In genomic region chr9:60521806-60522264, GRCm38 (mm10) we compare ENCODE assay signal across 8 mouse cellular contexts. TPM values are rescaled to one million over a fixed set of nuclear protein-coding genes. Genes with fewer than 3 reads are reported as not detected.
A peak's percentile ranks its signal among the peaks of the same experiment; 100 is the strongest.
DNase-seq lines count a peak whose midpoint lies in the region; ATAC-seq and TF ChIP-seq lines count a peak whose summit lies in the region.

Gene Thsd4 (minus strand): TSS chr9:60522046.

- H3K27ac ChIP-seq in left cerebral cortex, adult 2 months = no peak within 1 kb of the TSS
- H3K27ac ChIP-seq in liver, embryonic 11.5 days (ENCODE audit: low read depth, low read length) = no peak within 1 kb of the TSS
- no peak within 1 kb of the TSS for H3K27ac ChIP-seq in midbrain, postnatal 0 days (ENCODE audit: low read depth, low read length)

- peaks cover 21% of the 10 kb centered on the region for H3K27me3 ChIP-seq in liver, embryonic 11.5 days (replicated peaks; ENCODE audit: control insufficient read depth, insufficient read depth, low read length)
- 0 out of 2 replicates have a peak, but pooled peaks cover 12% of the 10 kb centered on the region for H3K27me3 ChIP-seq in midbrain, postnatal 0 days (ENCODE audit: insufficient read depth, low read length)

- TF ChIP-seq CTCF in left cerebral cortex, adult 2 months (IDR thresholded peaks at IDR 0.05) = peak; percentile 74
- peak; percentile 70 for TF ChIP-seq CTCF in midbrain, postnatal 0 days (IDR thresholded peaks at IDR 0.05)

- H3K4me2 ChIP-seq in liver, embryonic 11.5 days = peak within 1 kb of the TSS; percentile 77
- H3K4me2 ChIP-seq in midbrain, postnatal 0 days (ENCODE audit: low read depth, low read length, poor library complexity, severe bottlenecking) = peak within 1 kb of the TSS; percentile 76

- peak within 1 kb of the TSS; percentile 43 for H3K4me3 ChIP-seq in left cerebral cortex, adult 2 months
- H3K4me3 ChIP-seq in liver, embryonic 11.5 days (ENCODE audit: low read depth, low read length) = peak within 1 kb of the TSS; percentile 58
- H3K4me3 ChIP-seq in midbrain, postnatal 0 days (ENCODE audit: low read depth, low read length) = peak within 1 kb of the TSS; percentile 45

- DNase-seq in left cerebral cortex, adult 2 months (ENCODE audit: extremely low spot score in 1 of 2, low spot score in 2 of 2) = peak; percentile 23 to 35
- no peak for DNase-seq in left cerebral cortex, adult 11 months (ENCODE audit: low spot score)
- peak; percentile 66 to 71 for DNase-seq in gastrocnemius, postnatal 4 days (ENCODE audit: low spot score in 2 of 2)
- DNase-seq in kidney, adult 11 months = peak; percentile 32
- peak; percentile 73 for DNase-seq in liver, embryonic 11.5 days (ENCODE audit: low spot score)
- DNase-seq in midbrain, postnatal 0 days (ENCODE audit: low spot score) = peak; percentile 47
- DNase-seq in thymus, postnatal 0 days (ENCODE audit: low spot score) = peak; percentile 48

- H3K9ac ChIP-seq in liver, embryonic 11.5 days (ENCODE audit: low read depth, low read length) = 0 out of 2 replicates have a peak within 1 kb of the TSS, but pooled peaks have one; percentile 10
- H3K9ac ChIP-seq in midbrain, postnatal 0 days (replicated peaks; ENCODE audit: low read length, poor library complexity, severe bottlenecking) = peak within 1 kb of the TSS; percentile 44; the same call in 1 of the 2 replicates

- WGBS in liver, embryonic 11.5 days = under 1% methylated on average over 42 of the region's 51 CpGs
- under 1% methylated on average over 35 of the region's 51 CpGs for WGBS in midbrain, postnatal 0 days

- peak; percentile 65 for ATAC-seq in common myeloid progenitor, adult 5-6 weeks (replicated peaks; ENCODE audit: low read depth, poor library complexity, severe bottlenecking)
- peak; percentile 41 for ATAC-seq in liver, embryonic 11.5 days (replicated peaks; ENCODE audit: low FRiP score)
- peak; percentile 23; the same call in 1 of the 2 replicates for ATAC-seq in midbrain, postnatal 0 days (ENCODE audit: low FRiP score)

- no peaks in the 10 kb centered on the region for H3K9me3 ChIP-seq in liver, embryonic 11.5 days (ENCODE audit: control insufficient read depth, low read length)
- no peaks in the 10 kb centered on the region for H3K9me3 ChIP-seq in midbrain, postnatal 0 days (ENCODE audit: low read length)

- intact Hi-C loops in left cerebral cortex, adult 2 months (cut with DNase I) = loop anchor here (5.0 kb wide), 1 partner anchor 245 kb away; no protein-coding TSS in a partner anchor

- H3K36me3 ChIP-seq in liver, embryonic 11.5 days (ENCODE audit: control insufficient read depth, insufficient read depth, low read length) = no peaks in the 10 kb centered on the region
- H3K36me3 ChIP-seq in midbrain, postnatal 0 days (ENCODE audit: insufficient read depth, low read length) = no peaks in the 10 kb centered on the region

- peaks cover 15% of the 10 kb centered on the region for H3K4me1 ChIP-seq in liver, embryonic 11.5 days (replicated peaks; ENCODE audit: control insufficient read depth, insufficient read depth, low read length)
- H3K4me1 ChIP-seq in midbrain, postnatal 0 days (ENCODE audit: insufficient read depth, low read length) = peaks cover 5% of the 10 kb centered on the region; the same call in 1 of the 2 replicates

RNA-seq across cellular contexts. Expression of gene Thsd4, which starts in this region (rescaled TPM):
- 1 to 10 TPM; 5.0 to 5.5 TPM for total RNA-seq in left cerebral cortex, adult 2 months (2021)
- 0.15 and 0.32 TPM in 2 replicates for total RNA-seq in common myeloid progenitor, adult 5-6 weeks (2017)
- 10 to 100 TPM; 23.5 to 27.4 TPM for total RNA-seq in gastrocnemius, postnatal 4 days (2021)
- 5.9 and 6.8 TPM in 2 replicates for polyA plus RNA-seq in liver, embryonic 11.5 days (2014; fragmentation: Nextera tagmentation; extraction: Ambion mirVana)
- 20.8 and 23.6 TPM in 2 replicates for total RNA-seq in midbrain, postnatal 0 days (2014; rRNA removed)
- polyA plus RNA-seq in midbrain, postnatal 0 days (2015; fragmentation: Nextera tagmentation; extraction: Ambion mirVana) = 3.6 and 4.8 TPM in 2 replicates
- polyA plus RNA-seq in thymus, postnatal 0 days (2015; fragmentation: Nextera tagmentation; extraction: Ambion mirVana) = 1.2 and 1.7 TPM in 2 replicates

Comparison
In these comparisons a context has a peak if more than half of its experiments do, and no peak if none do; other contexts are left out.
1. Peak in ATAC-seq in common myeloid progenitor, adult 5-6 weeks; RNA of the gene not detected or under 1 TPM.